Mouse (Mus musculus) ovary, postnatal 14 days (tissue): Measurements from ENCODE around the gene Mageb5.
"Not testable (repeated sequence)": the region's sequence is repeated elsewhere in the genome, so short reads cannot be mapped to it uniquely, and the experiment has no call there.

Experiments
- DNase-seq: peaks from one replicate; pipeline ENCODE4 v3.0.0; 2022; ENCODE audit warnings: low spot score

The Mageb5 gene

DNA sequence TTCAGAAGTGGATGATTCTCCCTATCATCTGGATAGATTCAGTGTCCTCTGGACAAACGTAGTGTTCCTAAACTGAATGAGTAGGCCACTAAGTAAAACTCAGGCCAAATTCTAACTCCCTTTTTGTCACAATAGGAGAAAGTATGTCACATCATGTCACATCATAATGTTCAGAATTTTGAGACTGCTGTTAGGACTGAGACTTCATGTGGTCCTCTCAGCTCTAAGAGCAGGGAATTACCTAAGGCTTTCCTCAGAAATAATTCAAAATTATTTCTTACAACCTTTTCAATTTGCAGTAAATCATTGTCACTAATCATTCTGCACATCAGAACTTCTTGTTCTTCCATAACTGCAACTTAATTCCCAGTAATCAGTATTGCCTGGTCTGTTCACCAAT is at the start of gene Mageb5:
Gene Mageb5 (minus strand): TSS at position 101 of the 400 bp plus-strand sequence.
- not testable (repeated sequence) for DNase-seq

DNA sequence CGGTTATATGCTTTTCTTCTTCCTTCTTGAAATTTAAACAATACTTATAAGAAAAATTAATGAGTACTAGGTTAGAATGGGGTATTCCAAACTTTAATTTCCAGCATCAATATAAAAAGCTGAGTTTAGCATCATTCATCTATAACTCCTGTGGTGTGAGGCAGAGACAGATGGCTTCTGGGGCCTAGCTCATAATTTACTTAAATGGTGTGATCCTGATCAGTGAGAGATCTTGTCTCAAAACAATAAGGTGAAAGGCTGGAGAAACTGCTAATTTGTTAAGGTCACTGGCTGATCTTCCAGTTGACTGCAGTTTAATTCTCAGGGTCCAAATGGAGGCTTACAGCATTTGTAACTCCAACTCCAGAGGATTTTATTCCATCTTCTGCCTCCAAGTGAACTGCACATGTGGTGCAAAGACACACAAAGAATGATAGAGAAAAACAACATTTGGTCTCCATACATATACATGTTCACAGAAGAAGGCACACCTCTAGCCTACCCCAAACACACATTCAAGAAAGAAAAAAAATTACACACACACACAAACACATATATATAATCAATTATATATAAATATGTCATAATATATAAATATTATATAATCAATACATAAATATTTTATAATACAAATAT is 23.1 kb downstream of the Mageb5 start:
- not testable (repeated sequence) for DNase-seq
